Mouse (Mus musculus): ENCODE results near the gene Sema4g. TPM values are rescaled to one million over a fixed set of nuclear protein-coding genes. Genes with fewer than 3 reads are reported as not detected.

The Sema4g gene
- total RNA-seq, 1 experiment = 3.8 TPM

DNA sequence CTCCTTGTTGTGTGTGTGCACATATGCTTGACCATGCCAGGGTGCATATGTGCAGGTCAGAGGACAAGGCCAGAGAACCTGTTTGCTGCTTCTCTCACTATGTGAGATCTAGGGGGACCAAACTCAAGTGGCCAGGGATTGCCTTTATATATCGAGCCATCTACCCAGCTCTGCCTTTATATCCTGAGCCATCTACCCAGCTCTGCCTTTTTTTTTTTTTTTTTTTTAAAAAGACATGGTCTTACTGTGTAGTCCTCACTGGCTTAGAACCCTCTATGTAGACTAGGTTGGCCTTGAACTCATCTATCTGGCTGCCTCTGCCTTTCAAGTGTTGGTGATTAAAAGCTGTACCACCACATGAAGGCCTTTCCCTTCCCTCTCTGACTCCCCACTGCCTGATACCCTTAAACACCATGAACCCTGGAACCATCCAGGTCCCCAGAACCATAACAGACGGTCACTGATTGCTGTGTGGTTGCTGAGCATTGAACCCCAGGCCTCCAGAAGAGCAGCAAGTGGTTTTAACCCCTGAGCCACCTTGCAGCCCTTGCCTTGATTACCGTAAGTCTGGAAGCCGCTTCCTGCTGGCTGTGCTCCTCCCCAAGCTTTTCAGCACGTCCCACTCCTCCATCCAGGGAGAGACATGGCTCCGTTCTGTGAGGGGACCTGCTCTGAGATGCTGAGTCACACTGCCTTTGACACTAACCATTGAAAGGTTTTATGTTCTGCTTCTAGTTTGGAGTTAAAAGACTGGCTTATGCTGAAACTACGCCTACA is 15.0 kb downstream of the Sema4g start:
- Histone ChIP-seq H3K4me1 (ENCODE audit: control insufficient read depth in 2 of 2, insufficient read depth in 2 of 2, low read length in 2 of 2, poor library complexity in 1 of 2) (peaks cover 5 to 13% of the 10 kb centered on the region in 2 experiments; a peak in 2 of 4 replicates), H3K9ac (ENCODE audit: insufficient read depth, low read depth, low read length, poor library complexity, severe bottlenecking) (peak overlapping the region; percentile 18; the same call in 1 of the 2 replicates), H3K9me3 (ENCODE audit: control insufficient read depth, insufficient read depth, low read depth, low read length) (no peaks in the 10 kb centered on the region), H3K36me3 (ENCODE audit: control insufficient read depth, insufficient read depth, low read length, poor library complexity, severe bottlenecking) (peaks cover 25% of the 10 kb centered on the region), H3K27ac (ENCODE audit: insufficient read depth, low read depth, low read length, poor library complexity, severe bottlenecking) (no peak overlapping the region), H3K4me3 (ENCODE audit: insufficient read depth in 1 of 2, low read depth in 1 of 2, low read length in 2 of 2, poor library complexity in 1 of 2, severe bottlenecking in 1 of 2) (no peak overlapping the region)
- no peak for DNase-seq (ENCODE audit: low read depth, low spot score)
- in situ Hi-C loops (cut with MboI; ENCODE audit: low sequenced_read_pairs in 2 of 2, unreplicated experiment in 2 of 2) = no loop called here
- TF ChIP-seq ZNF384 (IDR thresholded peaks at IDR 0.05; ENCODE audit: low read depth, low read length) (peak; percentile 67), ZC3H11A (IDR thresholded peaks at IDR 0.05; ENCODE audit: borderline replicate concordance, low read depth, low read length) (no peak)

DNA sequence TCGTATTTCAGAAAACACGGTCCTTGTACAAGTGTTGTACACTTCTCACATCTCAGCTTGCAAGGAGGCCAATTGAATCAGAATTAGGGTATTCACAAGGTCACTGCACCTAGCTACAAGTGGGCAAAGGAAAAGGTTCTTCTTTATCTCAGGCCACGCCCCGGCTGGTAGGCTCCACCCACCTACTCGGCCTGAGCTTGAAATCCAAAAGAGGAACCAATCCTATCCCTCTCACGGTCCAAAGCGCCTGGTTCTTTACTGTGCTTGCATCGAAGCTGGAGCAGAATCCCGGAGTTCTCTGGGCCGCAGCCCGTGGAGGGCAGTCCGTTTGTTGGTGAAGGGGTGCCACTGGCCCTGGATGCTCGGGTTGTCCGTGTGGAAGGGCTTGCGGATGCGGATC is 16.5 kb downstream of the Sema4g start, which contains the start of gene Twnk:
TSS of gene Twnk (plus strand) at position 220 of the 400 bp plus-strand sequence.
- no peaks in the 10 kb centered on the region for H3K9me3 ChIP-seq (ENCODE audit: control insufficient read depth, insufficient read depth, low read depth, low read length)
- H3K4me3 ChIP-seq (ENCODE audit: insufficient read depth in 1 of 2, low read depth in 1 of 2, low read length in 2 of 2, poor library complexity in 1 of 2, severe bottlenecking in 1 of 2) = peak within 1 kb of the TSS; percentile 94 to 96
- peaks cover 37% of the 10 kb centered on the region for H3K36me3 ChIP-seq (ENCODE audit: control insufficient read depth, insufficient read depth, low read length, poor library complexity, severe bottlenecking)
- peak; percentile 77 for DNase-seq (ENCODE audit: low read depth, low spot score)
- H3K9ac ChIP-seq (ENCODE audit: insufficient read depth, low read depth, low read length, poor library complexity, severe bottlenecking) = peak within 1 kb of the TSS; percentile 97
- H3K4me1 ChIP-seq (ENCODE audit: control insufficient read depth in 2 of 2, insufficient read depth in 2 of 2, low read length in 2 of 2, poor library complexity in 1 of 2) = peaks cover 5 to 14% of the 10 kb centered on the region in 2 experiments; a peak in 2 of 4 replicates
- in situ Hi-C loops (cut with MboI; ENCODE audit: low sequenced_read_pairs in 2 of 2, unreplicated experiment in 2 of 2) = no loop called here
- H3K27ac ChIP-seq (ENCODE audit: insufficient read depth, low read depth, low read length, poor library complexity, severe bottlenecking) = peak within 1 kb of the TSS; percentile 80
- TF ChIP-seq ZNF384 (IDR thresholded peaks at IDR 0.05; ENCODE audit: low read depth, low read length) (no peak), MAFK (IDR thresholded peaks at IDR 0.05; ENCODE audit: insufficient read depth, low read depth, low read length) (no peak), CHD2 (IDR thresholded peaks at IDR 0.05; ENCODE audit: low read depth, low read length) (no peak), HCFC1 (IDR thresholded peaks at IDR 0.05; ENCODE audit: borderline replicate concordance, insufficient read depth, low read length) (no peak), ZC3H11A (IDR thresholded peaks at IDR 0.05; ENCODE audit: borderline replicate concordance, low read depth, low read length) (no peak)

DNA sequence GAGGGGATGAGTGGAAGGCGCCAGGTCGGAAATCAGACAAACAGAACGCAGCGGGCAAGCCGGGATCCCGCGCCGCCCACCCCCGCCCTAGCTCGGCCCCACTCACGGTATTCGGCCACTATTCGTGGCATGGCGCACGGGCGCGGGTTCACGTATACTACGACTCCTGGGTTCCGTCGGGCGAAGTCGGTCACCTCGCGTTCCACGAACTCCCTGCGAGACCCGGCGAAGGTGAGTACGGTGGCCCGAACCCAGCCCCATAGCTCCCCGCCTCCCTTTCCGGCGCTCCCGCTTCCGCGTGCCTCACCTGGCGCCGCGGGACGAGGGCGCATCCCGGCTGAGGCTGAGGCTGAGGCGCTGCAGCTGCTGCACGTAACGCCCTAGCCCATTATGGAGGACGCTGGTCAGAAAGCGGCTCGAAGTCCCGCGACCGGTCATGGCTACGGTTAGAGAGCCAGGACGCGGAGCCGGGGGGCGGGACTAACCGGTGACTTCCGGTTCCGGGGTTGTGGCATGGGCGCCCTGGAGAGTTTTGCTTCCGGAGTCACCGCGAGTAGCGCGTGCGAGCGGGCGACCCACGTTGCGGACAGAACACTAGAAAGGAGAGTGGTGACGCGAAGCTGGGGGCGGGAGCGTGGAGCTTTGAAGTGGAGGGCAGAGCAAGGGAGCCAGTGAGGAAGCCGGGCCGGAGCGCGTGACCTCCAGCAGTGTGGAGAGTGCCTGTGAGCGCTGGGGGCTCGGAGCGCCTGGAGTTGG is 17.2 kb downstream of the Sema4g start, which contains the start of gene Mrpl43:
TSS of gene Mrpl43 (minus strand) at position 486 of the 756 bp plus-strand sequence.
- peaks cover 5 to 14% of the 10 kb centered on the region in 2 experiments; a peak in 2 of 4 replicates for H3K4me1 ChIP-seq (ENCODE audit: control insufficient read depth in 2 of 2, insufficient read depth in 2 of 2, low read length in 2 of 2, poor library complexity in 1 of 2)
- peaks cover 43% of the 10 kb centered on the region for H3K36me3 ChIP-seq (ENCODE audit: control insufficient read depth, insufficient read depth, low read length, poor library complexity, severe bottlenecking)
- peak within 1 kb of the TSS; percentile 97 for H3K9ac ChIP-seq (ENCODE audit: insufficient read depth, low read depth, low read length, poor library complexity, severe bottlenecking)
- in situ Hi-C loops (cut with MboI; ENCODE audit: low sequenced_read_pairs in 2 of 2, unreplicated experiment in 2 of 2) = no loop called here
- peak; percentile 89 for DNase-seq (ENCODE audit: low read depth, low spot score)
- peak within 1 kb of the TSS; percentile 94 to 96 for H3K4me3 ChIP-seq (ENCODE audit: insufficient read depth in 1 of 2, low read depth in 1 of 2, low read length in 2 of 2, poor library complexity in 1 of 2, severe bottlenecking in 1 of 2)
- peak within 1 kb of the TSS; percentile 80 for H3K27ac ChIP-seq (ENCODE audit: insufficient read depth, low read depth, low read length, poor library complexity, severe bottlenecking)
- no peaks in the 10 kb centered on the region for H3K9me3 ChIP-seq (ENCODE audit: control insufficient read depth, insufficient read depth, low read depth, low read length)
- TF ChIP-seq ZNF384 (IDR thresholded peaks at IDR 0.05; ENCODE audit: low read depth, low read length) = no peak
- peak; percentile 74; the same call in 1 of the 2 replicates for TF ChIP-seq HCFC1 (IDR thresholded peaks at IDR 0.05; ENCODE audit: borderline replicate concordance, insufficient read depth, low read length)

DNA sequence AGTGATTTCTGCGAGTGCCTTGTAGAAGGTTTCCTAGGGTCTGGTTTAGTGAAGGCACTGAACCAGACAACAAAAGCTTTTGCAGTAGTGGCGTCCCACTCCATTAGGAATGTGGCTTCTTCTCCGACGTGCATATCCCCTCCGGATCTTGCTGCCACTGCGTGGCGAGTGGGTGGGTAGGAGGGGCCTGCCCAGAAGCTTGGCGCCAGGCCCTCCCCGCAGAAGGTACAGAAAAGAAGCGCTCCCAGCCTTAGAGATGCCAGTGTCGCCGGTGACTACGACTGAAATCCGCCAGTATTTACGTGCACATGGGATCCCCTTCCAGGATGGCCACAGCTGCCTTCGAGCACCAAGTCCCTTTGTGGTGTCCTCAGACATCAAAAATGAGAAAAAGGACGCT is 18.1 kb downstream of the Sema4g start:
- DNase-seq (ENCODE audit: low read depth, low spot score) = no peak
- Histone ChIP-seq H3K9me3 (ENCODE audit: control insufficient read depth, insufficient read depth, low read depth, low read length) (no peaks in the 10 kb centered on the region), H3K4me3 (ENCODE audit: insufficient read depth in 1 of 2, low read depth in 1 of 2, low read length in 2 of 2, poor library complexity in 1 of 2, severe bottlenecking in 1 of 2) (peak overlapping the region; percentile 94 to 96), H3K36me3 (ENCODE audit: control insufficient read depth, insufficient read depth, low read length, poor library complexity, severe bottlenecking) (peaks cover 47% of the 10 kb centered on the region), H3K4me1 (ENCODE audit: control insufficient read depth in 2 of 2, insufficient read depth in 2 of 2, low read length in 2 of 2, poor library complexity in 1 of 2) (peaks cover 5 to 14% of the 10 kb centered on the region in 2 experiments; a peak in 2 of 4 replicates), H3K27ac (ENCODE audit: insufficient read depth, low read depth, low read length, poor library complexity, severe bottlenecking) (peak overlapping the region; percentile 80; the same call in 1 of the 2 replicates), H3K9ac (ENCODE audit: insufficient read depth, low read depth, low read length, poor library complexity, severe bottlenecking) (peak overlapping the region; percentile 97)
- in situ Hi-C loops (cut with MboI; ENCODE audit: low sequenced_read_pairs in 2 of 2, unreplicated experiment in 2 of 2) = no loop called here
- no peak for TF ChIP-seq CHD2 (IDR thresholded peaks at IDR 0.05; ENCODE audit: low read depth, low read length)
- no peak for TF ChIP-seq HCFC1 (IDR thresholded peaks at IDR 0.05; ENCODE audit: borderline replicate concordance, insufficient read depth, low read length)
- TF ChIP-seq ZC3H11A (IDR thresholded peaks at IDR 0.05; ENCODE audit: borderline replicate concordance, low read depth, low read length) = no peak
- TF ChIP-seq MAFK (IDR thresholded peaks at IDR 0.05; ENCODE audit: insufficient read depth, low read depth, low read length) = no peak
- TF ChIP-seq ZNF384 (IDR thresholded peaks at IDR 0.05; ENCODE audit: low read depth, low read length) = no peak

Measured in ES-E14 (cell line).